Mouse (Mus musculus) MEL (cell line): ENCODE results near the gene Tmcc3.

ENCODE experiments used
- CTCF ChIP-seq, 3 experiments: IDR thresholded peaks in 2 of 3; conservative IDR thresholded peaks in 1 of 3; 2 replicates each; pipeline ENCODE4 v1.5.1; 2011 to 2012; ENCODE audit warnings: low read length in 3 of 3, low read depth in 2 of 3, mild to moderate bottlenecking in 2 of 3, improper control_type of control experiment in 1 of 3, inconsistent platforms in 1 of 3, mixed read lengths in 1 of 3, moderate library complexity in 1 of 3; ENCODE audit not compliant: control insufficient read depth in 1 of 3, insufficient read depth in 1 of 3, poor library complexity in 1 of 3, severe bottlenecking in 1 of 3
- EP300 ChIP-seq, 2 experiments: IDR thresholded peaks; 2 replicates each; pipeline ENCODE4 v1.6.1; 2011; ENCODE audit warnings: improper control_type of control experiment in 2 of 2, low read length in 2 of 2, low read depth in 1 of 2, mild to moderate bottlenecking in 1 of 2
- GABPA ChIP-seq: IDR thresholded peaks from 2 replicates; pipeline ENCODE4 v1.6.1; 2012; ENCODE audit warnings: low read depth, mild to moderate bottlenecking, inconsistent platforms, low read length, improper control_type of control experiment, moderate library complexity
- GATA1 ChIP-seq: IDR thresholded peaks from 2 replicates; pipeline ENCODE4 v1.6.1; 2011; ENCODE audit warnings: low read depth, low read length, improper control_type of control experiment
- MEF2A ChIP-seq: IDR thresholded peaks from 2 replicates; pipeline ENCODE4 v1.6.1; 2014; ENCODE audit warnings: low read depth, mild to moderate bottlenecking, inconsistent platforms, low read length, improper control_type of control experiment; ENCODE audit not compliant: poor library complexity, insufficient replicate concordance, severe bottlenecking; ENCODE audit errors: extremely low read depth
- POLR2A ChIP-seq, 2 experiments: IDR thresholded peaks; 2 replicates each; pipeline ENCODE4 v1.6.1; 2011 to 2012; ENCODE audit warnings: low read length in 2 of 2, mild to moderate bottlenecking in 2 of 2, control low read depth in 1 of 2, improper control_type of control experiment in 1 of 2, low read depth in 1 of 2, moderate library complexity in 1 of 2; ENCODE audit not compliant: control insufficient read depth in 1 of 2, insufficient read depth in 1 of 2, poor library complexity in 1 of 2
- SMC3 ChIP-seq: IDR thresholded peaks from 2 replicates; pipeline ENCODE4 v1.6.1; 2011; ENCODE audit warnings: low read depth, low read length, improper control_type of control experiment
- UBTF ChIP-seq: IDR thresholded peaks from 2 replicates; pipeline ENCODE4 v1.6.1; 2012; ENCODE audit warnings: low read depth, mild to moderate bottlenecking, inconsistent platforms, low read length, improper control_type of control experiment, moderate library complexity, borderline replicate concordance; ENCODE audit not compliant: insufficient read depth
- ZC3H11A ChIP-seq: IDR thresholded peaks from 2 replicates; pipeline ENCODE4 v1.6.1; 2012; ENCODE audit warnings: low read depth, mild to moderate bottlenecking, inconsistent platforms, low read length, improper control_type of control experiment

- no peak for TF ChIP-seq POLR2A (IDR thresholded peaks at IDR 0.05; ENCODE audit: control insufficient read depth in 1 of 2, insufficient read depth in 1 of 2, low read depth in 1 of 2, low read length in 2 of 2, poor library complexity in 1 of 2)
- TF ChIP-seq ZC3H11A = no peak
- TF ChIP-seq CTCF (IDR thresholded peaks at IDR 0.05 in 2 of 3, conservative IDR thresholded peaks at IDR 0.05 in 1 of 3; ENCODE audit: control insufficient read depth in 1 of 3, insufficient read depth in 1 of 3, low read depth in 2 of 3, low read length in 3 of 3, poor library complexity in 1 of 3, severe bottlenecking in 1 of 3) = no peak
- no peak for TF ChIP-seq GABPA
- TF ChIP-seq EP300 (IDR thresholded peaks at IDR 0.05; ENCODE audit: low read depth in 1 of 2, low read length in 2 of 2) = no peak
- TF ChIP-seq GATA1 = no peak
- no peak for TF ChIP-seq MEF2A
- no peak for TF ChIP-seq UBTF
- no peak for TF ChIP-seq SMC3
Observed at GRCm38 (mm10) chr10:94500877-94501273, 189.1 kb downstream of the Tmcc3 start.
